Mouse (Mus musculus): ENCODE data around the gene Ptgfr.

The Ptgfr gene

GRCm38 (mm10) chr3:151836871-151837680, at the start of gene Ptgfr:
TSS of gene Ptgfr (minus strand) at chr3:151837630.
- no peak for DNase-seq (ENCODE audit: low spot score in 2 of 2)

DNA sequence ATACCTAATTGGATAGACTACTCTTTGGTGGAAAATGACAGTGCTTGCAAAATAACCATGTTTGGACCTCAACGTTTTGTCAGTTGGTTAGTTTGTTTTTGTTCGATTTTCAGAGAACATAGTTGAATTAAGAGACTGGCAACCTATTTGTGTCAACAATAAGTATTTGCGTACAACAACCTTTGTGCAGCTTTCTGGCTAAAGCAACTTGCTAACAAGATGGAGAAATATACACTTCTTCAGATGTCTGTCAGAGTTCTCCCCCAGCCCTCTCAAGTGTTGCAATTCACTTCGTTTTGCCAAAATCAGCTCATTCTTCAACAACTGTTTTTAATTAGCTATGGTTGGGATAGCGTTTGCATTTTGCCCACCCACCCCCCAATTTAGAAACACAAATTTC, 46.5 kb upstream of the Ptgfr start:
- DNase-seq (ENCODE audit: low spot score in 2 of 2): no peak

DNA sequence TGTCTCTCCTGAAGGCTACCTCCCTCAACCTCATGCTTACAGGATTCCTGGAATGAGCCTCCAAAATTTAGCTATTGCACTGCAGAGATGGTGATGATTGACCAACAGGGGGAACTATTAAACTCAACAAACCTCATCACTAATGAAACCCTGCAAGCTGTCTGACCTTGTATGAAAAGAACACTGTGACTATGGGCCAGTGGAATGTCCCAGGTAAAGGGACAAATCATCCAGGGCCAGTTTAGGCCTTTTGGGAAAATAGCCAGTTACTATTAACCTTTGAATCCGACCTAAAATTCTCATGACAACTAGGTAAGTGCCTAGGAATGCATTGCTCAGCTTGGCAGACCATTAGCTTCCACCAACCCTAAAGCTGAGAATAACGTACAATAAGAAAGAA, 42.6 kb upstream of the Ptgfr start:
- no peak for DNase-seq (ENCODE audit: low spot score in 2 of 2)

- DNase-seq (ENCODE audit: low spot score in 2 of 2): no peak
These were observed 31.5 kb upstream of the Ptgfr start for GRCm38 (mm10) chr3:151868970-151869369.

DNA sequence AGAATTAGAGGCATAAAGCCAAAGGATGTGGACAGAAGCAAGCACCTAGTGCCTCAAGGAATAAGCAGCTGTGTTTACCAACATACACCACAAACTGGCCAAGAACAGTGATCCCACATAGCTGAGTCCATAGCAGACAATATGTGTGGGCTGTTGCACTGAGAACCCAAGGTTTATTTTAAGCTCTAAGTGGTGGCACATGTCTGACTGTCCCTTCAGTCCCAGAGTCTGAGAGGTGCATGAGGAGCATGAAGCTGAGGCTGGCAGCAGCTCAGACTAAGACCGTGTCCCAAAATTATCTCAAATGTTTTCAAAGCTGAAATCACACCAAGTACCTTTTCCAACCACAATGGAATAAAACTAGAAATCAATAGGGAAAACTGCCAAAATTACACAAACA, 13.9 kb upstream of the Ptgfr start:
- no peak for DNase-seq (ENCODE audit: low spot score in 2 of 2)

- DNase-seq (ENCODE audit: low spot score in 2 of 2): no peak
These were observed 13.2 kb upstream of the Ptgfr start for GRCm38 (mm10) chr3:151850621-151851020.

GRCm38 (mm10) chr3:151846292-151846691, 8.9 kb upstream of the Ptgfr start:
- DNase-seq (ENCODE audit: low spot score in 2 of 2): no peak

DNA sequence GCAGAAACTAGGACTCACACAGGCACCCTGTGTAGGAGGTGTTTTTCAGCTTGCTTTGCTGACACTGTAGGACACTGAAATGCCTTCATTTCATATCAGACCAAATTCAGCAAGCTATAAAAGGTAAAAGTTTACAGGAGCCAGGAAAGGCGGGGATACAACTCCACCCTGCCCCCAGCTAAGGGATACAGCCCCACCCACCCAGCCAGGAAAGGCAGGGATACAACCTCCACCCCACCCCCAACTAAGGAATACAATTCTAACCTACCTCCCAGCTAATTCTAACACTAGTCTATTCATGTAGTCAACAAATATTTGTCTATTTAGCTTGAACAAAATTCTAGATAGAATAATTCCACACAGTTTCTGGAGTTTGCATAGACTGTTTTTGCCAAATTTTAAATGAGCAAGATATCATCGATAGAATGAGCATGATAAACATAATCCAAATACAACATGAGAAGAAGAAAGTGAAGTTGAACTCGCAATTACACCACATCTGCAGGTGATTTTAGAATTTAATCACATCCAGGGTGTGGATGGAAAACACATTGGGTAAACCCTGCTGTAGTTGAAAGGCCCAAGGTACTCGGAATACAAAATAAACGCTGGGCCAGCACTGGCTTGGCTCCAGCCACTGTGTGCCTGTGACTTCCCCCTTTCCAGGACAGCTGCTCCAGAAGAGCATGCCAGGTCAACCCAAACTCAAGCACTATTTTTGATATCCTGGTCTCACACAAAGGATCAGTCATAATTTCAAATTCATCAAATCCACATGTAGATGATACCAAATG, 7.1 kb upstream of the Ptgfr start:
- no peak for DNase-seq (ENCODE audit: low spot score in 2 of 2)

GRCm38 (mm10) chr3:151840688-151841087, 3.3 kb upstream of the Ptgfr start:
- DNase-seq (ENCODE audit: low spot score in 2 of 2): no peak

DNA sequence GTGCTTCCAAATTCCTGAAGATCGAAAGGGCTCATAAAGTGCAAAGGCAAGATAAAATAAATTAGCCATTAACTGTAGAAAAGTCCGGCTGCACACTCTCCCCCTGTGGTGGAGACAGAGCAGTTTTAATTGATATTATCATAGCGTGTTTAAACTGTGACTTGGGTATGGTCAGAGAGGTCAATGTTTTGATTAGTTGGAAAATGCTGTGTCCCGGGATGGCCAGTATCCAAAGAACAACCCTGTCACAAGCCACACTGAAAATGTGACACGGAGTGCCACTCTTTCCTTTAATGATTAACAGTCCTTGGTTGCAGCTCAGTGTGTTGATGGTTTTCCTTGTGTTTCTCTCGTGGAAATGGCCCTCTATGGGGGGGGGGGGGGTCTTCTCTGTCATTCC, 942 bp upstream of the Ptgfr start:
- DNase-seq (ENCODE audit: low spot score in 2 of 2): no peak

DNA sequence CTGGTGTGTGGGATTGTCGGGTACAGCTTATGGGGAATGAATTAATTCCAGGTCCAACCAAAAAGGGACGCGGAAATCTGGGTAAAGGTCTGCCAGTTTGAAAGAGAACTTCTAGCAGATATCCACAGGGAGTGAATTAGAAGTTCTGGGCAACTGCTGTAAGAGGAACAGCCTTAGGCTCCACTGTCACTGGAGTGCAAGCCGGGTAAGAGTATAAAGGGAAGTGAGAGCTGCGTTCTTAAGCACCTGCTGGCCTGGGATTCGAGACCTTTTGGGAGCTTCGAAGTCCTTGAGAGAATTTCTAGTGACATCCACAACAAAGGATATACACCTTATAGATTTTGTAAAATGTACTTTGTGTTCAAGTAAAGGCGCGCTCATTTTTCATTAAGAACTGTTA, 319 bp upstream of the Ptgfr start:
- DNase-seq (ENCODE audit: low spot score in 2 of 2): no peak

- DNase-seq (ENCODE audit: low spot score in 2 of 2): no peak
These were observed 979 bp downstream of the Ptgfr start for GRCm38 (mm10) chr3:151836451-151836850.

GRCm38 (mm10) chr3:151835831-151836230, 1.6 kb downstream of the Ptgfr start:
- no peak for DNase-seq (ENCODE audit: low spot score in 2 of 2)

DNA sequence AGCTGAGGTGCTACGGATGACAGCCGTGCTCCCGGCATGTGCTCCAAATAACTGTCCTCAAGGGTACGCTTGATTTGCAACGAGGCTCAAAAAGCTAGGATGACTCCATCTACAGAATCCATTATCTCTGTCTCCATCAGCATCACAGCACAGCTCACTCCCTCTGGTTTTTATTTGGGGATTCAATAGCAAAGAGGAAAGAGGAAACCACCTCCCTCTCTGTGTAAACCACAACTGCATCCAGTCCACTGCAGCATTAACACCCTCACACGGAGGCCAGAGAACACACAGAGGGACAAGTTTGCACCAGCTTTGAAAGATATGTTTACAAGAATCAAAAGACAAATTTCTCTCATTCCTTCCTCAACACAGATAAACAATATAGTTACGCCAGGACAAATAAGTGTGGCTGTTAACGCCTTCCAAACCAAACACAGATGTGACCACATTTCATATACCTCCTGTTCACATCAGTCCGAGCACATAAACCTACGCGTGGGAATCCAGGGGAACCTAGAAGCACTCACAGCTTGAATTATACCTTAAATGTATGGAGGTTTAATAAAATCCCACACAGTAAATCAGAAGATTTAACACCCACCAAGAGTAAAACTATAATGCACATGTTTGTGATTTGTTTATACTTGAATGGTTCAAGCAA, 9.3 kb downstream of the Ptgfr start:
- no peak for DNase-seq (ENCODE audit: low spot score in 2 of 2)

DNA sequence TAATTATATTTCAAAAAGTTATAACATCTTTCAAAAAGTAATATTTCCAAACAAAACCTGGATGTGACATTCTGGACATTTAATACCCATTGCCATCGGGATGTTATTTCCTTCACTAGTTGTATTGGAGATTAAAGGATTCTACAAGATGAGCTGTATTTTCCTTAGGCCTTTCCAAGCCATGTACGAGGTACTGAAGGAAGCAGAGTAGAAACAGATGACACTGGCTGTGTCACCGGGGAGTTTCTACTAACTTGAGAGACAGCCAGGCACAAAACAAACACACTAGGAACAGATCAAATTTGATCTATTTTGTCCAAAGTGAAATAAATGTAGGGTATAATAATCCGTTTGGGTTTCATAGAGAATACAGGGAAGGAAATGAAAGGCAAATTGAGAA, 17.6 kb downstream of the Ptgfr start:
- DNase-seq (ENCODE audit: low spot score in 2 of 2): no peak

- no peak for DNase-seq (ENCODE audit: low spot score in 2 of 2)
These were observed 19.2 kb downstream of the Ptgfr start for GRCm38 (mm10) chr3:151818265-151818664.

GRCm38 (mm10) chr3:151808613-151809012, 28.8 kb downstream of the Ptgfr start:
- no peak for DNase-seq (ENCODE audit: low spot score in 2 of 2)

GRCm38 (mm10) chr3:151788622-151789021, 48.8 kb downstream of the Ptgfr start:
- DNase-seq (ENCODE audit: low spot score in 2 of 2): no peak

- DNase-seq (ENCODE audit: low spot score in 2 of 2): no peak
These were observed 62.3 kb downstream of the Ptgfr start for GRCm38 (mm10) chr3:151775089-151775488.

GRCm38 (mm10) chr3:151771074-151771473, 66.4 kb downstream of the Ptgfr start:
- DNase-seq (ENCODE audit: low spot score in 2 of 2): no peak

GRCm38 (mm10) chr3:151749737-151750136, 87.7 kb downstream of the Ptgfr start, which contains the start of gene Ifi44:
TSS of gene Ifi44 (minus strand) at chr3:151749960.
- no peak for DNase-seq (ENCODE audit: low spot score in 2 of 2)

- no peak for DNase-seq (ENCODE audit: low spot score in 2 of 2)
These were observed 88.9 kb downstream of the Ptgfr start for GRCm38 (mm10) chr3:151748514-151748913.

Data from spleen, postnatal 14 days (tissue).